Mouse (Mus musculus) cerebellum, adult 2 months (tissue): ENCODE results near the gene Acot12. TPM values are rescaled to one million over a fixed set of nuclear protein-coding genes. Genes with fewer than 3 reads are reported as not detected.

Experiments
- DNase-seq, 2 experiments: peaks; one replicate each; pipeline ENCODE4 v3.0.0; 2021
- H3K27ac ChIP-seq: fragments of 200-500 bp; 2 replicates; pipeline ENCODE4 v1.5.1; 2012; ENCODE audit warnings: low read length, control low read depth, inconsistent platforms; ENCODE audit not compliant: insufficient read depth
- H3K27me3 ChIP-seq: fragments of 200-500 bp; 2 replicates; pipeline ENCODE4 v1.6.1; 2012; ENCODE audit warnings: inconsistent platforms, mild to moderate bottlenecking, low read length, moderate library complexity; ENCODE audit not compliant: control insufficient read depth, insufficient read depth
- H3K4me1 ChIP-seq: fragments of 200-500 bp; 2 replicates; pipeline ENCODE4 v1.6.1; 2011; ENCODE audit warnings: low read length; ENCODE audit not compliant: control insufficient read depth, insufficient read depth
- H3K4me3 ChIP-seq: fragments of 200-500 bp; replicated peaks from 2 replicates; pipeline ENCODE3; 2011; ENCODE audit warnings: mild to moderate bottlenecking, low read depth, low read length, control low read depth; ENCODE audit not compliant: insufficient read depth
- CTCF ChIP-seq: fragments of 200-500 bp; IDR thresholded peaks from 2 replicates; pipeline ENCODE4 v1.5.1; 2011; ENCODE audit warnings: low read depth, mild to moderate bottlenecking, control low read depth, low read length, moderate library complexity, borderline replicate concordance; ENCODE audit not compliant: insufficient read depth
- POLR2A ChIP-seq: fragments of 200-500 bp; IDR thresholded peaks from 2 replicates; pipeline ENCODE4 v1.6.1; 2011; ENCODE audit warnings: low read length, control low read depth, borderline replicate concordance; ENCODE audit not compliant: insufficient read depth
- WGBS: fragments of 180-500 bp; shearing (Covaris S2); methylation state at CpG from one replicate; pipeline ENCODE4 v1.1.7; 2018; 5-methylcytosine and 5-hydroxymethylcytosine counted together
- polyA plus RNA-seq: library from polyadenylated mRNA; depleted of rRNA; stranded (reverse); fragments of >200 nt; gene quantifications from 2 replicates; pipeline ENCODE4 v1.2.3, GENCODE M21; 2012; rRNA removed

Gene Acot12
- polyA plus RNA-seq = 0.18 and 0.27 TPM in 2 replicates

GRCm38 (mm10) chr13:91741280-91742047, at the start of gene Acot12:
Gene Acot12 (plus strand): TSS chr13:91741512.
- H3K4me1 ChIP-seq = no peaks in the 10 kb centered on the region
- DNase-seq = peak; percentile 63 to 67

DNA sequence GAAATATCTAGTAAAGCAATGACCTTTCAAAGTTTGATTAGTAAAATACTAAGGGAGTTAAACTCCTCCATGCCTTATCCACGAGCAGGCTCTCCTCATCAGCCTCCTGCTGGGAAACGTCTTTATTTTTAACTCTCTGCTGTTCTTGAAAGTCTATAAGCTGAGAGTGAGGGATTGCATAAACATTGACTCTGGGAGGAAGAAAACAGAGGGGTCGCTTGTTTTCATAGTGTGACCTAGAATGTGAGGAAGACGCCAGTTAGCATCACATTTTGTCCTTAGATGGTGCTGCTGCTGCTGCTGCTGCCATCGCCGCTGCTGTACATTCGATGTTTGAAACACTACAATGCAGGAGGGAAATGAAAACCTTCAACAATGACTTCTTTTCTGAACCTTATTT, 47.7 kb upstream of the Acot12 start:
- 69% methylated on average over 7 of the region's 7 CpGs for WGBS
- no peak for DNase-seq
- no peak overlapping the region for H3K27ac ChIP-seq

More at GRCm38 (mm10) chr13:91741280-91742047, at the start of gene Acot12:
- H3K4me3 ChIP-seq = peak within 1 kb of the TSS; percentile 50
- 5% methylated on average over 45 of the region's 45 CpGs for WGBS
- H3K27ac ChIP-seq = no peak within 1 kb of the TSS
- TF ChIP-seq POLR2A = no peak
- TF ChIP-seq CTCF = no peak
- no peaks in the 10 kb centered on the region for H3K27me3 ChIP-seq

GRCm38 (mm10) chr13:91695406-91695805, 45.9 kb upstream of the Acot12 start:
- no peak for DNase-seq
- WGBS = 91% methylated on average over 2 of the region's 2 CpGs
- TF ChIP-seq POLR2A = no peak
- TF ChIP-seq CTCF = no peak
- H3K27ac ChIP-seq = no peak overlapping the region
- H3K4me3 ChIP-seq = no peak overlapping the region
- no peaks in the 10 kb centered on the region for H3K27me3 ChIP-seq
- H3K4me1 ChIP-seq = no peaks in the 10 kb centered on the region

More for the DNA sequence above, 47.7 kb upstream of the Acot12 start:
- TF ChIP-seq CTCF (no peak), POLR2A (no peak)
- H3K27me3 ChIP-seq = no peaks in the 10 kb centered on the region
- H3K4me1 ChIP-seq = no peaks in the 10 kb centered on the region
- no peak overlapping the region for H3K4me3 ChIP-seq

- 64% methylated on average over 2 of the region's 2 CpGs for WGBS
- no peak for DNase-seq
- Histone ChIP-seq H3K27ac (no peak overlapping the region), H3K27me3 (no peaks in the 10 kb centered on the region), H3K4me1 (no peaks in the 10 kb centered on the region), H3K4me3 (no peak overlapping the region)
- TF ChIP-seq CTCF (no peak), POLR2A (no peak)
These were observed 45.1 kb upstream of the Acot12 start for GRCm38 (mm10) chr13:91696109-91696645.

GRCm38 (mm10) chr13:91697011-91697410, 44.3 kb upstream of the Acot12 start:
- peak in 1 of 2 experiments; percentile 32 for DNase-seq
- TF ChIP-seq POLR2A (no peak), CTCF (peak; percentile 33; the same call in 1 of the 2 replicates)
- Histone ChIP-seq H3K4me3 (no peak overlapping the region), H3K27ac (no peak overlapping the region), H3K4me1 (no peaks in the 10 kb centered on the region), H3K27me3 (no peaks in the 10 kb centered on the region)
- WGBS = 11% methylated on average over 3 of the region's 3 CpGs

DNA sequence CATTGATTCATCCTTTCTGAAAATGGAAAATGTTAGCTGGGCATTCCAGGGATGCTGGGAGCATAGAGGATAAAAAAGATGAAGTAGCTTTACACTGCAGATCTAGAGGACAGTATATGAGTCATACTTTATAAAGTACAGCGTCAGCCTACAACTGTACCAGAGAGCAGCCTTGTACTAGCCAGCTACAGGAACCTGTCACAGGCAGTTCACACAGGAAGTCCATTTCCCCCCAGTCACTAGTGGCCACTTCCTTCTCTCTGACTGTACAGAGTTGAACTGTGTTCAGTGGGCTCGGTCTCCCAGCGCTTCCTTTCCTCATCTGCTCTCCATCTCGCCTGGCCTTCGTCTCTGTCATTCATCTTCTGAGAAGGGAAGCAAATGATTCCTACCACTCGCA, 39.0 kb upstream of the Acot12 start:
- Histone ChIP-seq H3K4me3 (no peak overlapping the region), H3K27me3 (no peaks in the 10 kb centered on the region), H3K27ac (no peak overlapping the region), H3K4me1 (no peaks in the 10 kb centered on the region)
- TF ChIP-seq CTCF (no peak), POLR2A (no peak)
- DNase-seq = no peak
- 87% methylated on average over 6 of the region's 6 CpGs for WGBS

DNA sequence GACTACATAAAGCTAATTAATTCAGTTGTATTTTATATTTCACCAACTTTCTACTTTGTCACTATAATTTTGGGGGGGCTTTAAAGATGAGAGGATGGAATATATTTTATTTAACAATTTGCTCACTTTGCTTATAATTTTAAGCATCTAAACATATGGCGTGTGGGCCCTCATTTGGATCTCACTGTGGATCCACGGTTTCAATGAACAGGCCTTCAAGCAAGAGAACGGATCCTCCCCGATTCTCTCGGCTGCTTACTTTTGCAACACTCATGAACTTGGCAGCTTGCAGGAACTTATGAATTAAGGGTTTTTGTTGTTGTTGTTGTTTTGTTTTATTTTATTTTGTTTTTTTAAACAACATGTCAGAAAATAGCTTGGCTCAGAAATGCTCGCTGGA, 21.8 kb upstream of the Acot12 start:
- 86% methylated on average over 6 of the region's 6 CpGs for WGBS

GRCm38 (mm10) chr13:91723108-91723735, 18.1 kb upstream of the Acot12 start:
- DNase-seq = no peak
- 69% methylated on average over 8 of the region's 8 CpGs for WGBS
- Histone ChIP-seq H3K4me1 (no peaks in the 10 kb centered on the region), H3K27ac (no peak overlapping the region), H3K4me3 (no peak overlapping the region), H3K27me3 (no peaks in the 10 kb centered on the region)
- TF ChIP-seq POLR2A (no peak), CTCF (peak; percentile 21; the same call in 1 of the 2 replicates)

More for the DNA sequence above, 21.8 kb upstream of the Acot12 start:
- H3K4me1 ChIP-seq = no peaks in the 10 kb centered on the region
- TF ChIP-seq POLR2A (no peak), CTCF (no peak)
- no peak overlapping the region for H3K27ac ChIP-seq
- no peaks in the 10 kb centered on the region for H3K27me3 ChIP-seq
- DNase-seq = no peak
- H3K4me3 ChIP-seq = no peak overlapping the region
